Mouse (Mus musculus): ENCODE measurements around the gene Galnt7.
A peak's percentile ranks its signal among the peaks of the same experiment; 100 is the strongest.

The Galnt7 gene

GRCm38 (mm10) chr8:57628787-57629664 lies 23.8 kb downstream of the Galnt7 start:
- DNase-seq (ENCODE audit: low spot score) = no peak

- DNase-seq (ENCODE audit: low spot score) = no peak
Measured at GRCm38 (mm10) chr8:57627946-57628786, 24.7 kb downstream of the Galnt7 start.

- no peak for DNase-seq (ENCODE audit: low spot score)
Measured at GRCm38 (mm10) chr8:57623955-57624354, 28.9 kb downstream of the Galnt7 start.

GRCm38 (mm10) chr8:57623051-57623450 lies 29.8 kb downstream of the Galnt7 start:
- no peak for DNase-seq (ENCODE audit: low spot score)

GRCm38 (mm10) chr8:57616965-57617364 lies 35.9 kb downstream of the Galnt7 start:
- DNase-seq (ENCODE audit: low spot score) = no peak

- DNase-seq (ENCODE audit: low spot score) = no peak
Measured at GRCm38 (mm10) chr8:57615016-57615657, 37.7 kb downstream of the Galnt7 start.

GRCm38 (mm10) chr8:57611419-57611977 lies 41.3 kb downstream of the Galnt7 start:
- peak; percentile 30 for DNase-seq (ENCODE audit: low spot score)

GRCm38 (mm10) chr8:57610706-57611418 lies 42.0 kb downstream of the Galnt7 start:
- DNase-seq (ENCODE audit: low spot score) = no peak

GRCm38 (mm10) chr8:57602511-57602910 lies 50.3 kb downstream of the Galnt7 start:
- no peak for DNase-seq (ENCODE audit: low spot score)

- no peak for DNase-seq (ENCODE audit: low spot score)
Measured at GRCm38 (mm10) chr8:57601987-57602418, 50.8 kb downstream of the Galnt7 start.

- peak; percentile 18 for DNase-seq (ENCODE audit: low spot score)
Measured at GRCm38 (mm10) chr8:57599813-57600555, 52.8 kb downstream of the Galnt7 start.

- no peak for DNase-seq (ENCODE audit: low spot score)
Measured at GRCm38 (mm10) chr8:57595853-57596252, 57.0 kb downstream of the Galnt7 start.

- no peak for DNase-seq (ENCODE audit: low spot score)
Measured at GRCm38 (mm10) chr8:57594175-57594885, 58.5 kb downstream of the Galnt7 start.

- no peak for DNase-seq (ENCODE audit: low spot score)
Measured at GRCm38 (mm10) chr8:57592604-57593003, 60.2 kb downstream of the Galnt7 start.

- no peak for DNase-seq (ENCODE audit: low spot score)
Measured at GRCm38 (mm10) chr8:57591681-57592080, 61.2 kb downstream of the Galnt7 start.

- no peak for DNase-seq (ENCODE audit: low spot score)
Measured at GRCm38 (mm10) chr8:57590015-57590414, 62.8 kb downstream of the Galnt7 start.

- DNase-seq (ENCODE audit: low spot score) = no peak
Measured at GRCm38 (mm10) chr8:57589176-57589575, 63.7 kb downstream of the Galnt7 start.

GRCm38 (mm10) chr8:57588604-57589003 lies 64.2 kb downstream of the Galnt7 start:
- DNase-seq (ENCODE audit: low spot score) = no peak

GRCm38 (mm10) chr8:57586667-57587066 lies 66.2 kb downstream of the Galnt7 start:
- DNase-seq (ENCODE audit: low spot score) = no peak

- no peak for DNase-seq (ENCODE audit: low spot score)
Measured at GRCm38 (mm10) chr8:57585831-57586230, 67.0 kb downstream of the Galnt7 start.
